Mouse (Mus musculus): ENCODE results near the gene Ift43.

Gene Ift43

DNA sequence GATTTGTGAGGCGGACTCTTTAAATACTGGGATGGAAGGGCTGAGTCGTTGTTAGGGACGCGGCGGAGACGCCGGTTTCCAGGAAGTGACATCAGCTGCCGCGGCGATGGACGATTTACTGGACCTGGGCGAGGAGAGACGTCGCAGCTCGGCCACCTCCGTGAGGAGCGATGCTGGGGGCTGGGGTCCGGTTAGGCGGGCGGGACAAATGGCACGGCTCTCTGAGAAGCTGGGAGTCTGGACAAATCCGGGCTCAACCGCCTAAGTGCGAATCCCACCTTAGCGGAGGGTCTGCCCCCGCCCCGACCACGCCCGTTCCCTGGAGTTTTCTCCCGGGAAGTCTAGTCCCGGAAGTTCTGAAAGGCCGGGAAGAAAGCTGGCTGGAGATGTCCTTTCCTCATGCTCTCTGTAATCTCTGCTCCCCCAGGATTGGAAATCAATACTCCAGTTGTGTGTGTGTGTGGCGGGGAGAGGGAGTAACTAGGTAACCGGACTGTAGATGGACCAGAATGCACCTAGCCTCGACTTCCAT lies at the start of gene Ift43:
Gene Ift43 (plus strand): TSS at position 61 of the 532 bp plus-strand sequence.
- DNase-seq (ENCODE audit: inconsistent ontology term), result peak; percentile 83

DNA sequence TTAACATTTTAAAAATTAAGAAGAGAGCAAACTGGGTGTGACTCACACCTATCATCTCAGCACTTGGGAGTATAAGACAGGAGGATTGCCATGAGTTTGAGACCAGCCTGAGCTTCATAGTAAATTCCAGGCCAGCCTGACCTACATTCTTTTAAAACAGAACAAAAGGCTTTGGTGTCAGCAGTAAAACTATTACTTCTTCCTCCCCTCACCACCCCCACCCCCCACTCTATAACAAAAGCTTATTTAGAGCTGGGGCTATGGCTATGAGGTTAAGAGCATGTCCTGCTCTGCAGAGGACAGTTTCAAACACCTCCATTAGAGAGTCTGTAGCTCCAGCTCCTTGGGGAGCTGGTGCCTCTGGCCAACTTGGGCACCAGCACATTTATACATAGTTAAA lies 46.8 kb upstream of the Ift43 start:
- DNase-seq (ENCODE audit: inconsistent ontology term), result peak; percentile 77

DNA sequence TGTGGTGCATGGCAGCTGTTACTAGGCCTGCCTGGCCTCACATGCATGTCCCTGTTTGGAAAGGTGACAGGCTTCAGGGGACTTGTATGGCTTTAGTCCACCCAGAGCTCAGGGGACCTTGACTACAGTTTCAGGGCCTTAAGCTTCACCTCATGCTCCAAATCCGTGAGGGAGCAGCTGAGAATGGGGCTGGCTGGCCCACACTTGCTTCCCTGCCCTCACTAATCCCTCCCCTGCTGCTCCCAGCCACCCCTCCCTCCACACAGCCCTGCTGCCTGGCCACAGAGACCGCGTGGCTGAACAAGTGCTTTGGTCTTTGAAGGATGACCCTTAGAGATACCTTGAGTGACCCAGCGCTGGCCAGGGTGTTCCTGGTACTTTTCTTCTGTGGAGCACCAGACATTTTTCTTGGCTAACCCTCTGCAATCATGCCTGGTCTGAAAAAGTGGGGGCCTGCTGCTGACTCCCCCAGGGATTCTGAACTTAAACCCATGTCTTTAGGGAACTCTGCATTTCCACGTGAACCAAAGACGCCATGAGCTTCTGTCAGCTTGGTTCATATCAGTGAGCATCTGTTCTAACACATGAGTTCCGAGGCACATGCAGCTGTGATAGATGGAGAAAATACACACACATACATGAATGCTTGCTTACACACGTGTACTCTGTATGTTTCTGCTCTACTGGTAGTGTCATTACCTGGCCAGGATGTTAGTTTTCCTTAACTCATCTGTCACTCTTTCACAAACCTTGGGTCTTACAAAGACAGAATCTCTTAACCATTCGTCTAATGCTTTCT lies 45.8 kb upstream of the Ift43 start:
- no peak for DNase-seq (ENCODE audit: inconsistent ontology term)

DNA sequence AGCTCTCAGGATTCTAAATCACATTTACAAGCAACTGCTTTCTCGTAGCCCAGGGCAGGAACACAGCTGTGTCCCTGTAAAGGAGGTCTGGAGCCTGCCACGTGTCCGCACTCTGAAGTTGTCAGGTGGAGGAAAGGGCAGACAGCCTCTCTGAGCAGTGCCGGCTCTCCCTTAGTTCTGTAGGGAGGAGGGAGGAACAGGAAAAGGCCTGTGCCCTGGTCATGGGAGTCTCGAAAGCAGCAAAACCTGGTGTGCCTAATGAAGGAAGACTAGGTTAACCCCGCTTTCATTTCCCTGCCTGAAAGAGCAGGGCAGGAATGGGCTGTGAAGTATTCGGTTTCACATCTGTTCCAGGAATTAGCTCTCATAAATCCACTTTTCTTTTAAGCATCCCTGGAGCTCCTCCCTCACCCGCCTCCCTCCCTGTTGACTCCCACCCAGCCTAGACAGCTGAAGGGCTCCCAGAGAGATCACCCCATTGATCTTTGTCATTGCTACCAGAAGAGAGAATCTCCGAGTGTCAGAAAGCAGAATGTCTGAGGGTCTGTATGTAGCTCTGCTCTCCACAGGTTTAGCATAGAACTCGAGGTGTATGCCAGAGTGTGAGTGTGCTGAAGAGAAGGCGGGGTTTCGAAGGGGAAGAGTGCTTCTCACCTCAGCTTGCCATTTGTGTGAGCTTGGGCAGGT lies 45.0 kb upstream of the Ift43 start:
- no peak for DNase-seq (ENCODE audit: inconsistent ontology term)

DNA sequence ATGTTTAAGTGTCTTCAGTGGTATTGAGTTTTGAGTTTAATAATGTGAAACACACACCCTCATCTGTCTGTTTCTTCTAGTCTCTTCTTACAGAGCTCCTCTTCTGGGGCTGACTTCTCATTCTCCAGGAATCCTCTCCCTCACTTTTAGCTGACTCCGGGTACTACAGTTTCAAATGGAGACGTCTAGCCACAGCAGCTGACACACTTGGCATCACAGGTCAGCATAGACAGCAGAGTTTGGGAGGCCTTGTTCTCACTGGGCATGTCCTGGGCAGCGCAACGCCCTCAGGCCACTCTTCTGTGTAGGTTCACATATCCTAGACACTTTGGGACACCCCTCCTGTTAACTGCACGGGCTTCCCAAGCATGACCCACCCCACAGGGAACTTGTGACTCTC lies 43.3 kb upstream of the Ift43 start:
- no peak for DNase-seq (ENCODE audit: inconsistent ontology term)

DNA sequence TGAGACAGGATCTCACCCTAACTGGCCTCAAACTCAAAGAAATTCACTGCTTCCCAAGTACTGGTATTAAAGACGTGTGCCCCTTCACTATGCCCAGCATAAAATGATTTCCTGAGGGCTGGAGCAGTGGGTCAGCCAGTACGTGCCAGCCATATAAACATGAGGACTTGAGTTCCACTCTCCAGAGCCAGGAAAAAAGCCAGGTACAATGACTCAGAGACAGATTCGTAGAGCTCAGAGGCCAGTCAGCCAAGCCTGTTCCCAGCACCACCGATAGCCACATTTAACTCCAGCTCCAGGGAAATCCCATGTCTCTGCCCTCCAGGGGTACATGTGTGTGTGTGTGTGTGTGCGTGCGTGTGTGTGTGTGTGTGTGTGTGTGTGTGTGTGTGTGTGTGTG lies 42.6 kb upstream of the Ift43 start:
- no peak for DNase-seq (ENCODE audit: inconsistent ontology term)

DNA sequence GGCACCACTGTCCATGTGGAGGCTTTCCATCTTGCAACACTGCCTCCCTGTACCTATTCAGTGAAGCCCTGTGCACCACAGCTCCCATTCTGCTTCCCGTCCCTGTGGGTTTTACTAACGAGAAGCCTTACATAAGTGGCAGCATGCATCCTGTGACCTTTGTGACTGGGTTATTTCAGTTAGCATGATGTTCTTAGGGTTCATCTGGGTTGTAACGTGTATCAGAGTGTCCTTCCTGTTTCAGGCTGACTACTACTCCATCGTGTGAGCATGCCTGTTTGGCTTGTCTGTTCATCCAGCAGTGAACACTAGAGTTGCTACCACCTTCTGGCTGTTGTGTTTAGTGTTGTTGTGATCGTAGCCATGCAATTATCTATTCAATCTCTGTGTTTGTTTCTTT lies 36.2 kb upstream of the Ift43 start:
- DNase-seq (ENCODE audit: inconsistent ontology term), result no peak

DNA sequence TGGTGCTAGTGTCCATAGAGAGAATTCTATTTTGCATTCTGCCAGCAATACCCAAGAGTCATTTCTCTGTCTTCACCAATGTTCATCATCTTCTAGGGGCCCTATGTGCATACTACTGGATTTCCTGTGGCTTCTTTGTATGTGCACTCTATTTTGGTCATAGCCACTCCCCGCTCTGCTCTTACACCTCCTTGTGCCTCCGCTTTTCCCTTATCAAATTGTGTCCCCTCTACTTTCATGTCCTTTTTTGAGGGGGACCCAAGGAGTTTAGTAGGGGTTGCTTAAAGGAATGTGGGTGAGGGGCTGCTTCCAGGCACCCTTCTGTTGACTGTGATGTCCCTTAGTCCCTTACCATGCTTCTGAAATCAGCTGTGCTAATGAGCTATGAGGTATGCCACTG lies 35.6 kb upstream of the Ift43 start:
- DNase-seq (ENCODE audit: inconsistent ontology term), result no peak

DNA sequence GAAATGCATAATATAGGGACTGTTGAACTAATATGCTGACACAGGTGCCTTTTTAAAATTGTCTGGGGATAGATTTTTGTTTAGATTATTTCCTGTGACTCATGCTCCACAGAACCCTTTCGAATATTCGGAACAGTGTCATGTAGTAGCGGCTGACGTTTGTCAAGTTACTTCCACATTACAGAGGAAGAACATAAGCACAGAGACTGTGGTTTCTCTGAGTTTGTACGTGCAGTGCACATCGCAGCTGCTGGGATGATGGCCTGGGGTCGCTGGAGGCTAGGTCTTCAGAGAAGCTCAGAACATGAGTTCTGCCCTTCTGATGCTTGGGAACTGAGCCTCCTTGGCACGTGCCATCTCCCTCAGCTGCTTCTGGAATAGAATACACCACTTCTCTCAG lies 35.0 kb upstream of the Ift43 start:
- DNase-seq (ENCODE audit: inconsistent ontology term), result no peak

DNA sequence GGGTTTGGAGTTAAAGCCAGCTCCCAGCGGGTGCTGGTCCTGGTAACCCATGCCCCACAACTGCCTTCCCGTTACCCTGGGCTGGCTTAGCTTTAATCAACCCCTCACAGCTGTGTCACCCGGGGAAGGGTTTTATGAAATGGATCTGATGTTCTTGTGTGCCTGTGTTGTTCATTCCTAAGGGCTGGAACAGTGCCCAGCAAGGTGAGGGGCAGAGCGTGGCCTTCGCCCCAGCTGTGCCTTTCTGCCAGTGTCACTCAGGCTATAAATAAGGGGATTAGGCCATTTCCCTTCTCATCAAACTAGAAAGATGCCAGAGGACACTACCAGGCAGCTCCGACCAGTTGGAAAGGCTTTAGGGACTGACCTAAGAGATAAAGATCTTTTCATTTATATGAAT lies 32.5 kb upstream of the Ift43 start:
- no peak for DNase-seq (ENCODE audit: inconsistent ontology term)

DNA sequence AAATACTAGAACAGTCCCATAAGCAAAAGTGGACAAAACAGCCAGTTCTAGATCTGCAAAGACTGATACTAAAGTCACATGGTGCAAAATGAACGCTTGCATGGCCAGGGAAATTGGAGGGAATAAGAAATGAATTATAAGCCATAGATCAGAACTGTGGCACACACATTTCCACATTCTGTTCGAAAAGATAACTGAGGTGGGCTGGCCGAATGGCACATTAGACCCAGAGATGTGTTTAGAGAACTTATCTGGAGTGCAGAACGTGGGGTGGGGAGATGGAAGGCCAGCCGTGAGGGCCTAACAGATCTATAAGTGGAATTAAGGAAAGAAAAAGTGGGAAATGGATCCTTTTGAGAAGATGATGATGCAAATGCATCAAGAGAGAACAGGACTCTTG lies 30.9 kb upstream of the Ift43 start:
- no peak for DNase-seq (ENCODE audit: inconsistent ontology term)

DNA sequence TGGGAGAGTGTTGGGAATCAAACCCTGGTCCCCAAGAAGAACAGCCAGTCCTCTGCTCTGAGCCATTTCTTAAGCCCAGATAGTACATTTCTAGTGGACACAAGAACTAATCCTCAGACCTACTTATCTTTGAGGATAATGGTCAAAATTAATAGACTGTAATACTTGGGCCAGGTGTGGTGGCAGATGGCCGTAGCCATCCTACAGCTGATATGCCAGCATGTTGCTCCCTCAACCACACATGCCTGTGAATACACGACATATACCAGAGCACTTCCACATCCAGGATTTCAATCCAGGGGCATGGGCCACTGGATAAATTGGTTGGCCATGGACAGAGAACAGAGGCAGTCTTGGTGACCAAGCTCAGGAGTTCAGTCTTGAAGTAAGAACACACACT lies 27.0 kb upstream of the Ift43 start:
- no peak for DNase-seq (ENCODE audit: inconsistent ontology term)

DNA sequence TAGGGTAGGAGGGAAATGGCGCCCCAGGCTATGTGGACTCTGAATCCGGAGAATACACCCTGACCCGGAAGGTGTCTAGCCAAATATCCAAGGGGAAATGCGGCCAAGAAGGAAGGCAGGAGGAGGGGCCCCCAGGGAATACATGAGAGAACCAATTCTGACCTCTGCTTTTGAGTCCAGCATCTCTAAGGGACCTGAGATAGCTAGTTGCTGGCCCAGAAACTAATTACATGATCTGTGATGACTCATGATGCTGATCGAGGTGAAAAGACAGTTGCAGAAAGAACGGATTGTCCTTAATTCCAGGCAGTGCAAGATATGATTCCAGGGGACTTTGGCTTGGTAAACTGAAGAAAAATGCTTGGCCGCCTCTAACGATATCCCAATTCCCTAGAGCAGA lies 25.4 kb upstream of the Ift43 start:
- no peak for DNase-seq (ENCODE audit: inconsistent ontology term)

DNA sequence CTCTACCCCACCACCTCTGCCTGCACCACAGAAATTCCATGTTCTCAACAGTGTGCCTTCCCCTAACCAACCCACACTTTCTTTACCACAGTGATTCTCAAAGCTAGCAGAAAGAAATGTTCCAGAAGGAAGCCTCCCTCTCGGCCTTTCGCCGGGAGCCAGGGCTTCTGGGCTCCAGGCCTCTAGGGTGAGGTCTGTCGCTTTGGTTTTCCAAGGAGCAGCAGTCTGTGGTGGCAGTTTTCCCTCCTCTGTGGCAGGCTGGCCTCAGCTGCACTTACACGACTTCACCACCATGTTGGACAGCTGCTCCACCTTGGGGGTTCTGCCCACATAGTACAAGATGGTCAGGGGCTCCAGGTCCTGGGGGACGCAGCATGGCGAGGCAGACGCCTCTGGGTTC lies 24.8 kb upstream of the Ift43 start:
- no peak for DNase-seq (ENCODE audit: inconsistent ontology term)

DNA sequence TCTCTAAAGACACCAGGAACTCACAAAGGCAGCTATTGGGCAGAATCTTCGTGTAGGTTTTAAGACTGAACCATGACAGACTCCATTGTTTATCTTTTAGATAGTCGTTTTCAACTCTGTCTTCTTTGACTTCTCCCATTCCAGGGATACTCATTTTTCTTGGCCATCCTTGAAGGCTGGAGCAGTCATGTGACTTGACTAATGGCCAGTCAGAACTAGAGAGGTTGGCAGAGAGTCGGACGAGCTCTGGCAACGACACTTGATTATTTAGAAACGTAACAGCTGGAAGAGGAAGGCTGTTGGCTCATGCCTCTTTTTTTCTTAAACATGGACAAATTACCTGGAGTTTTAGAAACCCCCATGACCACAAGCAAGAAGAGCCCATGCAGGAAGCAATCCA lies 23.0 kb upstream of the Ift43 start:
- no peak for DNase-seq (ENCODE audit: inconsistent ontology term)

DNA sequence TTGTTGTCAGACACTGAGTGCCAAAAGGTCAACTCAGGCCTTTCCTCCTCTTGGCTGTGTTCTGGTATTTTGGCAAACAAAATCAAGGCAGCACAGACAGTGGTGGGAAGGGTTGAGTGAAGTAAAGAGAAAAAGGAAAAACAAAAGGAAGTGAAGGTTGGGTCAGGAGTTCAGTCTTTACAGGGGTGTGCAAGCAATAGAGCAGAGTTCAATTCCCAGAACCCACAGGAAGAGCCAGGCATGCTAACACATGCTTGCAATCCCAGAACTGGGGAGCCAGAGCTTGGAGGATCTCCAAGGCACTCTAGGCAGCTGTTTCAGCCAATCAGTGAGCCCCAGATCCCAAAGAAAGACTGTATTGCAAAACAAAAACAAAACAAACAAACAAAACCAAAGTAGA lies 17.5 kb upstream of the Ift43 start:
- DNase-seq (ENCODE audit: inconsistent ontology term), result no peak

DNA sequence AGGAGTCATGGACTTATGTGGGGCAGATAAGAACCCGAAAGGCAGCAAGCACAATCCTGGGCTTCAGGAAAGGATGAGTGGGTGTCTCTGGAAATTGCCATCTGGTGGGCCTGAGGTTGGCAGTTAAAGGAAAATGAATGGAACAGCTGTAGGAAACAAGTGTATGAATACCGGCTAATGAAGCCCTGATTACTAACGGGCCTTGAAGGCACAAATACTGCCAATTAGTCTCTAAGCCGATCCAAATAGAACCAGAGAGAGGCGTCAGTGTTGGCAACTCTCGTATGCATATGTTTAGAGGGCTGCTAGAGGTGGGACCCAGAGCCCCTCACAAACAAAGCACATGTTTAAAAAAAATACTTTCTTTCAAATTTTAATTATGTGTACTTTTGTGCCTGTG lies 10.9 kb upstream of the Ift43 start:
- peak; percentile 36 for DNase-seq (ENCODE audit: inconsistent ontology term)

DNA sequence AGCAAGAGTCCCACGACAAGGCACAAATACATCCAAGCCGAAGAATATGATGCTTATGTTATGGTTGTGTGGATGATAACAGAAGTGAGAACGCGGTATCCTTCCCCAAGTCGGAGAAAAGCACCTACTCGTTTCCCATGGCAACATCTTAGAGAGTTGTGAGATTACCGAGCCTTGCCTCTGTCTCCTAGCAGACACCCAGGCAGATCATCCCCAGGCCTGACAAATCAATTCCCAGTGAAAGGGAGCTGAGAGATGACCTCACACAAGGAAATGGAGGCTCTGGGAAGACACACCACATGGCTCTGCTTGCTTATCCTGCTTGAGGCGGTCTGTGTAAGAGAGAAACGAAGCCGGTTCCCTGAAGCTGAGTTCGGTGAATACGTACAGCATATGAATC lies 7.7 kb upstream of the Ift43 start:
- DNase-seq (ENCODE audit: inconsistent ontology term), result no peak

DNA sequence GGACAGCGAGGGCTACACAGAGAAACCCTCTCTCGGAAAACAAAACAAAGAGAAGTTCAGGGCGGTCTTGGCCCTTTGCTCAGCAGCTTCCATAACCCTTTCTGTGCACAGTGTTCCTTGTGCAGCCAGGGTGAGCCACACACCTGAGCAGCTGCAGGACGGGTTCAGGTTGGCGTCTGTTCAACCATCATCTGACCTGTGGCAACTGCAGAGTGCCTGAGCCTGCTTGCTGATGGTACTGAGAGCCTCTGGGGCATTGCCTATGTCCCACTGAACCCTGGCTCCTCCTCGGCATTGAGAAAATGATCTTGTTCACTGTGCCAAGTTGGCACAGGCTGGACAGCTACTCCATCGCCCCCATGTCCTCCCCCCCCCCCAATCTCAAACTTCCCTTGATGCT lies 7.0 kb upstream of the Ift43 start:
- no peak for DNase-seq (ENCODE audit: inconsistent ontology term)

DNA sequence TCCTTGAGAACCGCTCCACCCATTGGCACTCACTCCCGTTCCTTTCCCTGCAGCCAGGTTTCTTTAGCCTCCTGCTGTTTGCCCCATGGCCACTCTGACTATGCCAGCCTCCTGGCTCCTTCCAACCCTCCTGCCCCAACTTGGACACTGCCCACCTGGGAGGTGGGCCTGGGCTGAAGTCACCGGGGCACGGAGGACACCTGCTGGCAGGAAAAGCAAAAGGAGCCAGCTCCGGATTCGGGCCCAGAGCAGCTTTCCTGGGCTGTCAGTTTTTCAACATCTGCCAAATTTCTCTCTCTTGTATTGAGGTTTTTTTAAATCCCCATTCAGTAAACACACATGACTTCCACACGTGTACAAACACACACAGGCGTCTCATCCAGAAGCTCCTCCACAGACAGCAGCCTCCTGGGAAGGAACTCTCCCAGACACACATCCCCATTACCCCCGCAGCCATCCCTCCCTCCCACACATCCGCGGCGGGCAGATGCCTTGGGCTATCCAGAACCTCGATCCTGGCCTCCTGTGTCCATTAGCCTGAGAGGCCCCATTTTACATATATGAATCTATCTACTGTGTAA lies 5.9 kb upstream of the Ift43 start:
- peak; percentile 62 for DNase-seq (ENCODE audit: inconsistent ontology term)

DNA sequence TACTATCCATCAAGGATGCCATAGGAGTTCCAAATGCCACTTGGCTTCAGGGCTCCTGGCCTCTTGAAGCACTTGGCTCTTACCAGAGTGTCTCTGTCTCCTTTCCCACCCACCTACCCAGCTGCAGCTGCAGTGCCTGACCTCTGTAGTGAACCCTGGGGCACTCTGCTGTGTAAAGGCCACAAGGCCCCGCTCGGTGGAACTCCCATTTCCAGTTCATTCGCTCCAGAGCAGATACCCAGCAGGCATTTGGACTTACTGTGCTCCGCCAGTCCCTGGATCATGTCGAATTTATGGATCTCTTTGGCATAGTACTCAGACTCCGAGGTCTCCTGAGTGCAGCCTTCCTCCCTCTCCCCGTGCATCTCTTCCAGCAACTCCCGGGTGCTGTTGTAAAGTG lies 5.0 kb upstream of the Ift43 start:
- peak; percentile 40 for DNase-seq (ENCODE audit: inconsistent ontology term)

DNA sequence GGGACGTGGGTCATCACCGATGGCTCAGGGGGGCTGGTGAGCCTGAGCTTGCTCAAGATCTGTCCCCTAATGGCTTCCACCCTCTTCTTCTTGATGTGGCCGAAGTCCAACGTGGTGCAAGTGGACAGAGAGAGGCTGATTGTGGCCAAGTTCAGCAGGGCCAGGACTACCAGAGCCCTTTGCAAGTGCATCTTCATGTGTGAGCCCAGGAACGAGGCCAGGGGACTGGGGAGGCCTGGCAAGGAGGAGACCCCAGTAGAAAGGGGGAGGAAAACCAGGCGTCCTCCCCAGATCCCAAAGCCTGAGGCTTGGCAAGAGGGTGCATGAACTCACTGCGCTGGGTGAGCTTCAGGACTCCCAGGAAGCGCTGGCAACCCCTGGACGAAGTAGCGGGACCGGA lies 4.6 kb upstream of the Ift43 start:
- DNase-seq (ENCODE audit: inconsistent ontology term), result peak; percentile 32

DNA sequence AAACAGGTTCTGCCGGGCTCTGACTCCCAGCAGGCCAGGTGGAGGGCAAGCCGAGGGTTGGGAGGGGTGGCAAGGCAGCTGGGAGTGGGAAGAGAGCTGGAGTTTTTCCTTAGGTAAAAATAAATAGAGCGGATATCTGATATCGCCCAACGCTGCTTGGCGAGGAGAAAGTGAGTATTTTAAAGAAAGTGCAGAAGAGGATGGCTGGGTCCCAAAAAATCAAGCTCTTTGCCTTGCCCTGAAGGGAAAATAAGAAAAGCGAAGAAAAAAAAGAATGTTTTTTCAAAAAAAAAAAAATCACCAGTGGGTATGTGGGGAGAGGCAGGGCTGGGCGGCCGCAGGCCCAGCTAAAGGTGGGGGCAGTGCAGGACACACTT lies 4.2 kb upstream of the Ift43 start:
- no peak for DNase-seq (ENCODE audit: inconsistent ontology term)

All from Muller cell, postnatal 12 days (primary cell).